Mouse (Mus musculus) myocyte (in vitro differentiated cells): ENCODE data around the gene Trem1.

ENCODE experiments used
- CEBPB ChIP-seq: IDR thresholded peaks from 2 replicates; pipeline ENCODE4 v1.6.1; 2011; ENCODE audit warnings: mild to moderate bottlenecking, moderate library complexity; ENCODE audit not compliant: poor library complexity, insufficient read depth, severe bottlenecking
- E2F4 ChIP-seq: IDR thresholded peaks from one replicate; pipeline ENCODE4 v1.6.1; 2011; ENCODE audit warnings: mild to moderate bottlenecking, control low read depth, moderate library complexity; ENCODE audit not compliant: insufficient read depth
- MAX ChIP-seq: IDR thresholded peaks from one replicate; pipeline ENCODE4 v1.6.1; 2011; ENCODE audit warnings: low read depth, mild to moderate bottlenecking, control low read depth
- MYOD1 ChIP-seq, 3 experiments: IDR thresholded peaks; one replicate each; pipeline ENCODE4 v1.6.1; 2011; ENCODE audit warnings: control low read depth in 2 of 3, low read depth in 2 of 3, mild to moderate bottlenecking in 2 of 3, moderate library complexity in 1 of 3; ENCODE audit not compliant: insufficient read length in 2 of 3, control insufficient read depth in 1 of 3
- MYOG ChIP-seq, 3 experiments: IDR thresholded peaks; one replicate each; pipeline ENCODE4 v1.6.1; 2011; ENCODE audit warnings: control low read depth in 2 of 3, low read depth in 2 of 3, mild to moderate bottlenecking in 2 of 3; ENCODE audit not compliant: insufficient read length in 2 of 3, control insufficient read depth in 1 of 3, insufficient read depth in 1 of 3
- POLR2A ChIP-seq: IDR thresholded peaks from one replicate; pipeline ENCODE4 v1.6.1; 2011; ENCODE audit warnings: low read depth, mild to moderate bottlenecking, control low read depth, moderate library complexity; ENCODE audit not compliant: insufficient read length
- POLR2AphosphoS2 ChIP-seq: IDR thresholded peaks from one replicate; pipeline ENCODE4 v1.6.1; 2011; ENCODE audit warnings: low read depth, control low read depth; ENCODE audit not compliant: insufficient read length
- REST ChIP-seq: IDR thresholded peaks from one replicate; pipeline ENCODE4 v1.6.1; 2011; ENCODE audit warnings: mild to moderate bottlenecking, control low read depth, moderate library complexity; ENCODE audit not compliant: insufficient read depth, insufficient read length
- SRF ChIP-seq: IDR thresholded peaks from one replicate; pipeline ENCODE4 v1.6.1; 2011; ENCODE audit warnings: low read depth; ENCODE audit not compliant: control insufficient read depth, insufficient read length
- TCF12 ChIP-seq: IDR thresholded peaks from one replicate; pipeline ENCODE4 v1.6.1; 2011; ENCODE audit warnings: mild to moderate bottlenecking, control low read depth; ENCODE audit not compliant: poor library complexity, insufficient read depth, severe bottlenecking
- USF1 ChIP-seq: IDR thresholded peaks from one replicate; pipeline ENCODE4 v1.6.1; 2011; ENCODE audit warnings: low read depth, mild to moderate bottlenecking, control low read depth, moderate library complexity

GRCm38 (mm10) chr17:48264662-48265061 is 32.1 kb downstream of the Trem1 start:
- TF ChIP-seq E2F4 (no peak), CEBPB (no peak), POLR2A (no peak), MYOD1 (IDR thresholded peaks at IDR 0.05; ENCODE audit: control insufficient read depth in 1 of 3, insufficient read length in 2 of 3, low read depth in 2 of 3) (no peak), TCF12 (no peak), USF1 (no peak), MYOG (IDR thresholded peaks at IDR 0.05; ENCODE audit: control insufficient read depth in 1 of 3, insufficient read depth in 1 of 3, insufficient read length in 2 of 3, low read depth in 2 of 3) (no peak), MAX (no peak), SRF (no peak), POLR2AphosphoS2 (no peak), REST (no peak)
